Mouse (Mus musculus): ENCODE results near the gene Ube2v1. TPM values are rescaled to one million over a fixed set of nuclear protein-coding genes. Genes with fewer than 3 reads are reported as not detected.
"Not testable (repeated sequence)": the region's sequence is repeated elsewhere in the genome, so short reads cannot be mapped to it uniquely, and the experiment has no call there.

Gene Ube2v1
- polyA plus RNA-seq, 1 experiment = 227 TPM

DNA sequence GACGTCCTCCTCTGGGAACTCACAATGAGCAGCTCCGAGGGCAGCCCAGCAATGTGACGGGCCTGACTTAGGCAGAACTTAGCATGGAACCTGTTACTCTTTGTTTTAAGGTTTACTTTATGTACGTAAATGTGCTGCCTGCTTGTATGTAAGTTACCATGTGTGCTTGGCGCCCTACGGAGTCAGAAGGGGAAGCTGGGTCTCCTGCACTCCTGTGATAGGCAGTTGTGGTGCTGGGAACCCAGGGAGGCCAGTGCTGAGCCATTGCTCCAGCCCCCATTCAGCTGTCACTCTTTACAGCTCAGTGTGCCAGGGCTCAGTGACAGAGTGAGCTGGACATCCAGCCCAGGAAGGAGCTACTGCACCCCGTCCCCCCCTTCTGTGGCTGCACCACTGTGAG, 4.9 kb downstream of the Ube2v1 start:
- no peak for TF ChIP-seq CTCF (IDR thresholded peaks at IDR 0.05; ENCODE audit: borderline replicate concordance, insufficient read depth, low read length)
- TF ChIP-seq POLR2A (IDR thresholded peaks at IDR 0.05; ENCODE audit: low read depth, low read length) = no peak
- no peak overlapping the region for H3K27ac ChIP-seq (ENCODE audit: insufficient read depth, low read length)
- peaks cover 10% of the 10 kb centered on the region; the same call in 1 of the 2 replicates for H3K4me1 ChIP-seq (ENCODE audit: control insufficient read depth, insufficient read depth, low read length)
- no peak overlapping the region for H3K4me3 ChIP-seq (ENCODE audit: insufficient read depth, low read length)

DNA sequence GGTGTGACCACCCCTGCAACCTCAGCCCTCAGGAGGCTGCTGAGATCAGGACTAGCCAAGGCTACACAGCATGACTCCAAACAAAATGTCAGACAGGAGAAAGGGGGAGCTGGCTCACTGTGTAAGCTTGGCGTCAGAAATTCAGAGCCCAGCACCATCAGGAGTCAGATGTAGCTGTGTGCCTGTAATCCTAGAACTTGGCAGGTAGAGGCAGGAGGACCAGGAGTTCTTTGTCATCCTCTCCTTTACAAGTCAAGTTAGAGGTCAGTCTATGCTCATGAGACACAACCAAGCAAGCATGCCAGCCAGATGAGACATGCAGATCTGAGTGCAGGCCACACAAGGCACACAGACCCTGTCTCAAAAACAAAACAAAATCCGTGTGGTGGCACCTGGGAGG, 6.2 kb downstream of the Ube2v1 start:
- TF ChIP-seq CTCF (IDR thresholded peaks at IDR 0.05; ENCODE audit: borderline replicate concordance, insufficient read depth, low read length) = no peak
- no peak for TF ChIP-seq POLR2A (IDR thresholded peaks at IDR 0.05; ENCODE audit: low read depth, low read length)
- H3K4me3 ChIP-seq (ENCODE audit: insufficient read depth, low read length) = no peak overlapping the region
- H3K4me1 ChIP-seq (ENCODE audit: control insufficient read depth, insufficient read depth, low read length) = peaks cover 10% of the 10 kb centered on the region; the same call in 1 of the 2 replicates
- H3K27ac ChIP-seq (ENCODE audit: insufficient read depth, low read length) = no peak overlapping the region

DNA sequence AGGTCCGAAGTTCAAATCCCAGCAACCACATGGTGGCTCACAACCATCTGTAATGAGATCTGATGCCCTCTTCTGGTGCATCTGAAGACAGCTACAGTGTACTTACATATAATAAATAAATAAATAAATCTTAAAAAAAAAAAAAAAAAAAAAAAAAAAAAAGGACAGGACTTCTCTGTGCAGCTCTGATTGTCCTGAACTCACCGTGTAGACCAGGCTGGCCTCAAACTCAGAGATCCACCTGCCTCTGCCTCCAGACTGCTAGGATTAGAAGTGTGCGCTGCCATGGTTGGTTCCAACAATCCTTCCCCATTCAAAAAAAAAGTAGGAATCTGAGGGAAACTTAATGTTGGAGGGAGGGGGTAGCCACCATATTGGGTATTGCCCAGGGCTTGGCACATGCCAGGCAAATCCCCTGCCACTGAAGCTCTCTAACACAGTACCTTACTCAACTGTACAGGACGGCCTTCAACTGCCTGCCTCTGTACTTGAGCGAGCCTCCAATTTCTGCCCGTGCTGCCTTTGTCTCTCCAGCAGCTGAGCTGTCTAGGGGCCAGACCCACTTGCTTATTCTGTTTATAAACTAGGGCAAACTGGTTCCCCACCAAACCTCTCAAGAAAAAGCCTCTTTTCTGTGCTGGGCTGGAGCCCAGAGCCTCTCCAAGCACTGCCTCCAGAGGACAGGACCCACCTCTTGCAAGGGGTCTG, 7.4 kb downstream of the Ube2v1 start:
- no peak overlapping the region for H3K27ac ChIP-seq (ENCODE audit: insufficient read depth, low read length)
- no peak for TF ChIP-seq CTCF (IDR thresholded peaks at IDR 0.05; ENCODE audit: borderline replicate concordance, insufficient read depth, low read length)
- no peak for TF ChIP-seq POLR2A (IDR thresholded peaks at IDR 0.05; ENCODE audit: low read depth, low read length)
- peaks cover 6% of the 10 kb centered on the region for H3K4me1 ChIP-seq (ENCODE audit: control insufficient read depth, insufficient read depth, low read length)
- H3K4me3 ChIP-seq (ENCODE audit: insufficient read depth, low read length) = no peak overlapping the region

DNA sequence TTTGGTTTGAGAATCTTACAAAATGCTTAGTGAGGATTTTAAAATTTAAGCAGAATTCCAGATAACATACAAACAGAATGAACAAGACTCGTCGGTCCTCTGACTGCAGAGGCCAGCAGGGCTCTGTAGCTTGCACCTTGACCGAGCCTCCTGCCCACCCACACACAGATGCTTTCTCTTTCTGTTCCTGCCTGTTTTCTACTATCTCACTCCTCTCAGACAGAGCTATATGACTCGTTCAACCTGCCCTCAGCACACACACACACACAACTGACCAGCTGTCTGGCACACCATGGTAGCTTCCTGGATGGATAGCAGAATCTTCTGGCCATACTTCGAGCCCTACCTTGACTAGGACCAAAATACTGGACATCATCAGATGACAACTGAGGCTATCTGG, 8.9 kb downstream of the Ube2v1 start:
- H3K4me1 ChIP-seq (ENCODE audit: control insufficient read depth, insufficient read depth, low read length) = no peaks in the 10 kb centered on the region; the same call in none of the 2 replicates
- no peak overlapping the region for H3K27ac ChIP-seq (ENCODE audit: insufficient read depth, low read length)
- TF ChIP-seq POLR2A (IDR thresholded peaks at IDR 0.05; ENCODE audit: low read depth, low read length) = no peak
- TF ChIP-seq CTCF (IDR thresholded peaks at IDR 0.05; ENCODE audit: borderline replicate concordance, insufficient read depth, low read length) = no peak
- H3K4me3 ChIP-seq (ENCODE audit: insufficient read depth, low read length) = no peak overlapping the region

DNA sequence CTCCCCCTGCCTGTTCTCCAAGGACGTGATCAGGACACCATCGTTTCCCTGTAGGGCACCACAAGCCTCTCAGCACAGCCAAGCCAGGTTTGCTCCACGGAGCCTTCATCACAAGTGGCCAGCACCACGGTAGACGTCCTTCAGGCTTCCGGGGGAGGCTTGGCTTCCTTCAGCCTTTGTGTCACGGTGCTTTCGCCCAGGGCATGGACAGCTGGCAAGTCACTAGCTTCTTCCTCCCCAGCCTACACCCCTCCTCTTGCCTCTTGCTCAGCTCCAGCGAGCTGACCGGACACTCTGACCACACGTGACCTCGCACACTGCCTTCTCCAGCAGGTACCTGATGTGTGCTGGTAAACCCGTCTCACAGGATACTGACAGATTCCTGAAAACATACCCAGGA, 9.5 kb downstream of the Ube2v1 start:
- TF ChIP-seq POLR2A (IDR thresholded peaks at IDR 0.05; ENCODE audit: low read depth, low read length) (no peak), CTCF (IDR thresholded peaks at IDR 0.05; ENCODE audit: borderline replicate concordance, insufficient read depth, low read length) (no peak)
- Histone ChIP-seq H3K4me3 (ENCODE audit: insufficient read depth, low read length) (no peak overlapping the region), H3K27ac (ENCODE audit: insufficient read depth, low read length) (no peak overlapping the region), H3K4me1 (ENCODE audit: control insufficient read depth, insufficient read depth, low read length) (no peaks in the 10 kb centered on the region; the same call in none of the 2 replicates)

DNA sequence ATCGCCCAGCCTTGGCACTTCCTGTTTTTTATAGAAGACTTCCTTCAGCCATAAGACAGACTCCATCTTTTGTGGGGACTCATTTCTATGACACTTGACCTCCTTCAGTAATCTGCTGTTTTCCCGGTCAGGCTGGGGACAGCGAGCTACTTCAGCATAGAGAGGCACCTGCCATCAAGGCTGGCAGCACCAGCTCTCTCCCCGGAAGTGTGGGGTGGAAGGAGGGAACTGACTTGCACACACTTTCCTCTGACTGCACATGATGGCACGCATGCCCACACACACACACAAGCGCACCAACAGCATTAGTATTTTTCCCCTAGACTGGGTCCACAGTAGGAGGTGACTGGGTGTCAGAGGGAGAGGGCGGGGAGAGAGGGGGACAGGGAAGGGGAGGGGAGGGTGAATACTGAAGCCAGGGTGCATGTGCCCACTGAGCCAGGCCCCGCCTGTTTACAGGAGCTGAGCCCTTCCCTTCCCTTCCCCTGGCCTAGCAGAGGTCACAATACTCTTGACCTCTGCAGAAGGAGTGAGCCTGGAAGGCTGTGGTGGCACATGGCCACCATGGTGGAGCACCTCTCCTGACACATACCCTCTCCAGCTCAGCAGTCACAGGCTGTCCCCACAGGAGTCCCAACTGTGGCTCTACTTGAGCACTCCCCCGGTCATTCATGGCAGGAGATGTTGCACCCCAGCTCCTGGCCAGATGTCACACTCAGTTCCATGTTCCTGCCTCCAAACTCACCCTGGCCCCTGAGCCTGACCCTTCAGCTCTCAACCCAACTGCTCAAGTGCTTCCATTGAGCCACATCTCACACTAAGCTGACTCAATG, 10.4 kb downstream of the Ube2v1 start:
- Histone ChIP-seq H3K4me1 (ENCODE audit: control insufficient read depth, insufficient read depth, low read length) (no peaks in the 10 kb centered on the region; the same call in none of the 2 replicates), H3K4me3 (ENCODE audit: insufficient read depth, low read length) (no peak overlapping the region), H3K27ac (ENCODE audit: insufficient read depth, low read length) (no peak overlapping the region)
- TF ChIP-seq CTCF (IDR thresholded peaks at IDR 0.05; ENCODE audit: borderline replicate concordance, insufficient read depth, low read length) (no peak), POLR2A (IDR thresholded peaks at IDR 0.05; ENCODE audit: low read depth, low read length) (no peak)

DNA sequence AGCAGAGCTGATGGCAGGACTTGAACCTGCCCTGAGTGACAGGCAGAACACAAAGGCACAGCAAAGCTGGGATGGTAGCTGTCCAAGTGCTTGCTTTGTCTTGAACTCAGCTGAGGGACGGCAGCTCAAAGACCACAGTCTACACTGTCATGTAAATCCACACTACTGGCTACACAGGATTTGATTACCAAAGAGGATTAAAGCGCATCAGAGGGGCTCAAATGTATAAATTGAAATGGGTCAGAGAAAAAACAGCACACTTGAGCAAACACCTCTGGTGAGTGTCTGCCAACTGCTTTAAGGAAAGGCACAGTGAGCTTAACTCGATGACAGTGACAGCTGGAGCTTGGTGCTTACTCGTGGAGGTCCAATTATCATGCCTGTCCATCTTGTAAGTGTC, 14.4 kb downstream of the Ube2v1 start:
- TF ChIP-seq POLR2A (IDR thresholded peaks at IDR 0.05; ENCODE audit: low read depth, low read length) (no peak), CTCF (IDR thresholded peaks at IDR 0.05; ENCODE audit: borderline replicate concordance, insufficient read depth, low read length) (no peak)
- Histone ChIP-seq H3K27ac (ENCODE audit: insufficient read depth, low read length) (no peak overlapping the region), H3K4me1 (ENCODE audit: control insufficient read depth, insufficient read depth, low read length) (no peaks in the 10 kb centered on the region; the same call in 1 of the 2 replicates), H3K4me3 (ENCODE audit: insufficient read depth, low read length) (no peak overlapping the region)

DNA sequence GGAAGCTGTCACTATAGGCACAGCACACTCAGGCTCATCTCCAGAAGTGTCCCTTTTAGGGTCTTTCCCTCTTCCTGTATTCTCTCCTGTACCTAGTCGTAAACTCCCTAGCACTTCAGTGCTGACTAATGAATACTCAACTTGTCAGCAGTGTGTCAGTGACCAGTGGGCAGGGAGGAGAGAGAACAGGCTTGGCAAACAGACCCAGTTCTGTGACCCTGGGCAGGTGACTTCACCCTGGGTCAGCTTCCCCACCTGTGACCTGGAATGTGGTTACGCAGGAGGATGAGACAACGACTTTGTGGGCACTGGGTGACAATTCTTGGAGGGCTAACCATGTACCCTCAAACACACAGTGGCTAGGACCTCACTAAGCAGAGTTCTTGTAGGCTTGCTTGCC, 14.9 kb downstream of the Ube2v1 start:
- TF ChIP-seq CTCF (IDR thresholded peaks at IDR 0.05; ENCODE audit: borderline replicate concordance, insufficient read depth, low read length) = no peak
- TF ChIP-seq POLR2A (IDR thresholded peaks at IDR 0.05; ENCODE audit: low read depth, low read length) = no peak
- Histone ChIP-seq H3K4me1 (ENCODE audit: control insufficient read depth, insufficient read depth, low read length) (no peaks in the 10 kb centered on the region; the same call in 1 of the 2 replicates), H3K4me3 (ENCODE audit: insufficient read depth, low read length) (no peak overlapping the region), H3K27ac (ENCODE audit: insufficient read depth, low read length) (no peak overlapping the region)

DNA sequence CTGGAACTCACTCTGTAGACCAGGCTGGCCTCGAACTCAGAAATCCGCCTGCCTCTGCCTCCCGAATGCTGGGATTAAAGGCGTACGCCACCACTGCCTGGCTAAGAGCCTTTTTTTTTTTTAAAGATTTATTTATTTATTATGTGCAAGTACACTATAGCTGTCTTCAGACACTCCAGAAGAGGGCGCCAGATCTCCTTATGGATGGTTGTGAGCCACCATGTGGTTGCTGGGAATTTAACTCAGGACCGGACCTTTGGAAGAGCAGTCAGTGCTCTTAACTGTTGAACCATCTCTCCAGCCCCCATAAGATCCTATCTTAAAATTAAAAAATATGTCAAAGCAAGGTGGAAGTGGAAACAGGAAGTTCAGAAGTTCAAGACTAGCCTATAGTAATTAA, 18.6 kb downstream of the Ube2v1 start:
- H3K4me1 ChIP-seq (ENCODE audit: control insufficient read depth, insufficient read depth, low read length); H3K27ac ChIP-seq (ENCODE audit: insufficient read depth, low read length); H3K4me3 ChIP-seq (ENCODE audit: insufficient read depth, low read length): not testable (repeated sequence)

DNA sequence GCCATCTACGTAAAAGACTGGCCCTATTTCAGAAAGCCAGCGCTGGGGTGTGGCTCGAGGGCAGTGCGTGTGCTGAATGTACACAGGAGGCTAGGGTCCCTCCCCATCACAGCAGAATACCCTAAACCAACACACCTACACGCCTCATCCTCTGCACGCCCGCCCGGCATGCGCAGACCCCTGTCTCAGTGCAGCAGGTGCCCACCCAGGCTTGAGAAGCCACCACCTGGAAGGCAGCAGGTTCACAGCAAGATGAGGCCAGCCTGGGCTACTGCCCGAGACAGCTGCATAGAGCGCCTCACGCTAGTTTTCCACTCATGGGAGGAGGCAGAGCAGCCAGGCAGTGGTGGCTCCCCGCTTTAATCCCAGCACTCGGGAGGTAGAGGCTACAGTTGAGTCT, 19.8 kb downstream of the Ube2v1 start:
- TF ChIP-seq POLR2A (IDR thresholded peaks at IDR 0.05; ENCODE audit: low read depth, low read length) (no peak), CTCF (IDR thresholded peaks at IDR 0.05; ENCODE audit: borderline replicate concordance, insufficient read depth, low read length) (no peak)
- peaks cover 3% of the 10 kb centered on the region; the same call in 1 of the 2 replicates for H3K4me1 ChIP-seq (ENCODE audit: control insufficient read depth, insufficient read depth, low read length)
- H3K4me3 ChIP-seq (ENCODE audit: insufficient read depth, low read length) = no peak overlapping the region
- no peak overlapping the region for H3K27ac ChIP-seq (ENCODE audit: insufficient read depth, low read length)

Data from embryonic fibroblast, embryonic 13.5 days (primary cell).